Mouse (Mus musculus) forebrain, embryonic 13.5 days (tissue): Measurements from ENCODE around the gene Cdk18. TPM values are rescaled to one million over a fixed set of nuclear protein-coding genes. Genes with fewer than 3 reads are reported as not detected.

Experiments
- ATAC-seq: fragments of 200-750 bp; cut with Nextera tagmentation; 2 replicates; pipeline ENCODE4 v1.8.0; 2017
- H3K27ac ChIP-seq: fragments of 300-500 bp; sonication (generic); 2 replicates; pipeline ENCODE4 v1.5.1; 2015; ENCODE audit warnings: inconsistent platforms, mild to moderate bottlenecking, moderate library complexity
- H3K27me3 ChIP-seq: fragments of 300-500 bp; sonication (generic); 2 replicates; pipeline ENCODE4 v1.6.1; 2015; ENCODE audit warnings: mild to moderate bottlenecking, inconsistent platforms
- H3K36me3 ChIP-seq: fragments of 300-500 bp; sonication (generic); 2 replicates; pipeline ENCODE4 v1.6.1; 2015; ENCODE audit warnings: mild to moderate bottlenecking, inconsistent platforms; ENCODE audit not compliant: poor library complexity, severe bottlenecking
- H3K4me1 ChIP-seq: fragments of 300-500 bp; sonication (generic); 2 replicates; pipeline ENCODE4 v1.6.1; 2015; ENCODE audit warnings: inconsistent platforms
- H3K4me2 ChIP-seq: fragments of 300-500 bp; sonication (generic); 2 replicates; pipeline ENCODE4 v1.6.1; 2015; ENCODE audit warnings: inconsistent platforms, mild to moderate bottlenecking, moderate library complexity
- H3K4me3 ChIP-seq: fragments of 300-500 bp; sonication (generic); 2 replicates; pipeline ENCODE4 v1.5.1; 2015; ENCODE audit warnings: mild to moderate bottlenecking, inconsistent platforms
- H3K9ac ChIP-seq: fragments of 300-500 bp; sonication (generic); 2 replicates; pipeline ENCODE4 v1.6.1; 2015; ENCODE audit warnings: mild to moderate bottlenecking, inconsistent platforms
- H3K9me3 ChIP-seq: fragments of 300-500 bp; sonication (generic); replicated peaks from 2 replicates; pipeline ENCODE4 v1.6.1; 2016; ENCODE audit warnings: inconsistent platforms
- WGBS: fragments of 180-500 bp; shearing (Covaris S2); methylation state at CpG from one replicate; pipeline ENCODE4 v1.1.7; 2015; 5-methylcytosine and 5-hydroxymethylcytosine counted together
- polyA plus RNA-seq: library from polyadenylated mRNA; unstranded; fragments of >200 nt; fragmentation: Nextera tagmentation; extraction: Ambion mirVana; gene quantifications from 2 replicates; pipeline ENCODE4 v1.2.1, GENCODE M21; 2015

The Cdk18 gene
- polyA plus RNA-seq, 1 experiment from 2014 or later = 0.23 TPM

DNA sequence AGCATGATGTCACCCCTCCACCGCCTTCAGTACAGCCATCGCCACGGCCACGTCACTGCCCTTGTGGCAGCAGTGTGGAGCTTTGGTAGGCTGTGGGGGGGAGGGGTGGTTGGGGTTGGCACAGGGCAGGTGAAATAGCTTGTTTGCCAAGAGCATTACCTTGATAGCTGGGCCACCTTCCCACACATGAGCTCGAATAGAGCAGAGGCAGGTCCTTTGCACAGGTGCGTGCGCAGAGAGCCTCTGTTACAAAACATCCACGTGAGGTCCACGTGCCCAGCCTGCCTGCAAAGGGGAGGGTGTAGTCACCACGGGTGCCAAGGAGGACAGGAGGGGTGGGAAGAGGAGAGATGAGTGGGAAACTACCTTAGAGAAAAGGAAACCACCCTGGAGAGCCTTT lies 63.9 kb downstream of the Cdk18 start:
- Histone ChIP-seq H3K27me3 (no peaks in the 10 kb centered on the region), H3K4me2 (no peak overlapping the region), H3K9me3 (no peaks in the 10 kb centered on the region), H3K4me1 (no peaks in the 10 kb centered on the region), H3K9ac (no peak overlapping the region), H3K4me3 (no peak overlapping the region), H3K27ac (no peak overlapping the region), H3K36me3 (no peaks in the 10 kb centered on the region)
- WGBS = 86% methylated on average over 10 of the region's 10 CpGs
- ATAC-seq = no peak

- Histone ChIP-seq H3K9ac (no peak overlapping the region), H3K27me3 (peaks cover 43% of the 10 kb centered on the region), H3K4me2 (no peak overlapping the region), H3K4me1 (peaks cover 12% of the 10 kb centered on the region), H3K4me3 (no peak overlapping the region), H3K9me3 (no peaks in the 10 kb centered on the region), H3K27ac (no peak overlapping the region), H3K36me3 (no peaks in the 10 kb centered on the region)
- no peak for ATAC-seq
- WGBS = 97% methylated on average over 3 of the region's 3 CpGs
Observed at GRCm38 (mm10) chr1:132070659-132071058, 68.8 kb downstream of the Cdk18 start.

DNA sequence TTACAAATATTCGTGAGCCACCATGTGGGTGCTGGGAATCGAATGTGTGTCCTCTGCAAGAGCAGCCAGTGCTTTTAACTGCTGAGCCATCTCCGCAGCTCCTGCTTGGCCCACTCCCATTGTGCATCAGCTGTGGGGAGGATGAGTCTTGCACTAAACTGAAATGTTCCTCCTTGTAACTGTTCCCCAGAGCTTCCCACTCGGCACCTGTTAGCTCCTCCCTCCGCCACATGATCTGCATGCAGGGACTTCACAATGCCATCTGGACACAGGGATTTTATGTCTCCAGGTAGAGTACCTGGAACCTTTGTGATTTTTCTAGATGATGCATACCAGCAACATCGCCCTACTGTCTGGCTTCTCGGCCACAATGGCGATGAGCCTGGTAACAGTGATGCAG lies 70.0 kb downstream of the Cdk18 start:
- WGBS = 84% methylated on average over 8 of the region's 8 CpGs

DNA sequence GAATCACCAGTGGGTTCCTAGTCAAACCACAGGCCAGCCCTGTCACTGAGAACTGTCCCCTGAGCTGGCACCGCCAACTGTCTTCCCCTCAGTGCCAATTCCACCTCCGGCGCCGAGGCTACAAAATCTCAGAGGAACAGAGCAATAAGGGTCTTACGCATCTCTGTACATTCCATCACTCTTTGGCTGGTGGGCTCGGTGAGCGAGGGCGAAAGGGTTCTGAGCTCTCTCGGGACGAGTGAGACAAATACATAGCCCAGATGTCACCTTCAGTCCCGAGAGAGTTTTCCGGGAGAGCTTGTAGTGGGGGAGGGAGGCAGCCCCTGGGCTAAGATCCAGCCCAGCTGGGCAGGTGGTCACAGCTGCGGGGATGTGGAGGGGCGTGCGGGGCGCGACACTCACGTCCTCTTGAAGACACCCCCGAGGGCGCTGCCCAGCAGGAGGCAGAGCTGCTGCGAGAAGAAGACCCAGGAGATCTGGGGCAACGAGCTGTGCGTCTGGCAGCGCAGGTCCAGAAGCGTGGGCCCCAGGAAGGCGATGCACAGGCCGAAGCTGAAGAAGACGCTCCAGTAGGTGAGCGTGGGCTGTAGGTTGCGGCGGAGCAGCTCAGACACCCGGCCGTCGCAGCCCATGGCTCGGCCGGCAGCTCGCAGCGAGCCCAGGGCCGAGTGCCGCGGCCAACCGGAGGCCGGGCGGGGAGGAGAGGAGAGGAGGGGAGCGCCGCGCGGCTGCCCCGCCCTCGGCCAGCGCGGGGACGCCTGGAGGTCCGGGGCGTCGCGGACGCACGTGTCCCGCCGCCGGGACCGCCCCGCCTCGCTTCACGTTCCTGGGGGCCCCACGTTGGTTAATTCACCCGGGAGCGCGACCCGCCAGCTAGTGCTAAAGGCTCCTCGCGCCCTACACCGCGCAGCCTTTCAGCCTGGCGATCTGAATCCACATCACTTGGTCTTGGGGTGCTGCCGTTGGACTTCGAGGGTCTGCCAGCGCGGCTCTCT lies 71.9 kb downstream of the Cdk18 start, which contains the start of gene Mfsd4a:
Gene Mfsd4a, minus strand, starts transcription at position 802 of the 995 bp plus-strand sequence.
- H3K9me3 ChIP-seq = no peaks in the 10 kb centered on the region
- H3K27me3 ChIP-seq = peaks cover 48% of the 10 kb centered on the region
- H3K9ac ChIP-seq = peak within 1 kb of the TSS; percentile 65
- 5% methylated on average over 43 of the region's 80 CpGs for WGBS
- peak within 1 kb of the TSS; percentile 88 for H3K4me2 ChIP-seq
- no peaks in the 10 kb centered on the region for H3K36me3 ChIP-seq
- no peak within 1 kb of the TSS for H3K27ac ChIP-seq
- peaks cover 12% of the 10 kb centered on the region for H3K4me1 ChIP-seq
- peak; percentile 82 for ATAC-seq
- H3K4me3 ChIP-seq = peak within 1 kb of the TSS; percentile 48

More for the DNA sequence above, 70.0 kb downstream of the Cdk18 start:
- no peaks in the 10 kb centered on the region for H3K9me3 ChIP-seq
- no peak overlapping the region for H3K9ac ChIP-seq
- H3K27me3 ChIP-seq = peaks cover 48% of the 10 kb centered on the region
- H3K4me2 ChIP-seq = no peak overlapping the region
- no peak for ATAC-seq
- no peak overlapping the region for H3K4me3 ChIP-seq
- H3K36me3 ChIP-seq = no peaks in the 10 kb centered on the region
- H3K4me1 ChIP-seq = peaks cover 12% of the 10 kb centered on the region
- H3K27ac ChIP-seq = no peak overlapping the region

GRCm38 (mm10) chr1:132065475-132066172 lies 73.9 kb downstream of the Cdk18 start:
- Histone ChIP-seq H3K36me3 (no peaks in the 10 kb centered on the region), H3K9me3 (no peaks in the 10 kb centered on the region), H3K4me2 (no peak overlapping the region), H3K9ac (no peak overlapping the region), H3K4me1 (peaks cover 12% of the 10 kb centered on the region), H3K27me3 (peaks cover 48% of the 10 kb centered on the region), H3K4me3 (no peak overlapping the region), H3K27ac (no peak overlapping the region)
- ATAC-seq = no peak
- WGBS = 79% methylated on average over 8 of the region's 8 CpGs

- H3K9me3 ChIP-seq = no peaks in the 10 kb centered on the region
- H3K9ac ChIP-seq = no peak overlapping the region
- H3K4me3 ChIP-seq = no peak overlapping the region
- peaks cover 12% of the 10 kb centered on the region for H3K4me1 ChIP-seq
- no peak overlapping the region for H3K27ac ChIP-seq
- 0 out of 2 replicates have a peak, but pooled peaks have one; percentile 50 for ATAC-seq
- H3K36me3 ChIP-seq = no peaks in the 10 kb centered on the region
- 33% methylated on average over 1 of the region's 1 CpGs for WGBS
- no peak overlapping the region for H3K4me2 ChIP-seq
- H3K27me3 ChIP-seq = peaks cover 46% of the 10 kb centered on the region
Observed at GRCm38 (mm10) chr1:132065001-132065400, 74.5 kb downstream of the Cdk18 start.

DNA sequence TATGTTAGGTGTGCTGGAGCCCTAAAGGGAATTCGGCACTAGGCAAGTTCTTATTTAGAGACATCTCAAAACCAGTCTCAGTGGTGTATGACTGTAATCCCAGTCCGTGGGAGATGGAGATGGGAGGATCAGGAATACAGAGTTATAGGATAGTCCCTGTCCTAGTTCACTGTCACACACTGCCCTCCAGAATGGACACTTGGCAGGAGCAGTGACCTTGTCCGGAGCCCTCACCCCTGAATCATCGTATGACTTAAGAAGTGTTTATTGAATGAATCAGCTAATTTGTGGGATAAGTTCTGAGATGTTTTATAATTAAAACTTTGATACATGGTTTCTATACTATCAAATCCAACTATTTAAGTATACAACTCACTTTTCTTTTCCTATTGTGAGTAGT lies 76.4 kb downstream of the Cdk18 start:
- H3K27me3 ChIP-seq = peaks cover 30% of the 10 kb centered on the region
- no peak overlapping the region for H3K9ac ChIP-seq
- no peak overlapping the region for H3K27ac ChIP-seq
- WGBS = 89% methylated on average over 4 of the region's 4 CpGs
- H3K4me1 ChIP-seq = peaks cover 12% of the 10 kb centered on the region
- ATAC-seq = no peak
- H3K4me2 ChIP-seq = no peak overlapping the region
- H3K9me3 ChIP-seq = no peaks in the 10 kb centered on the region
- no peaks in the 10 kb centered on the region for H3K36me3 ChIP-seq
- H3K4me3 ChIP-seq = no peak overlapping the region

Other genes starting within 250 kb of the Cdk18 start
- 83.9 and 86.1 TPM in 2 replicates for gene Nucks1, start 229.2 kb downstream of the Cdk18 start, polyA plus RNA-seq
- 2.6 and 2.9 TPM in 2 replicates for gene Slc45a3, start 176.7 kb downstream of the Cdk18 start, polyA plus RNA-seq
- 13.1 and 13.2 TPM in 2 replicates for gene Elk4, start 132.1 kb downstream of the Cdk18 start, polyA plus RNA-seq
- 7.8 and 8.1 TPM in 2 replicates for gene Mfsd4a, start 71.6 kb downstream of the Cdk18 start, polyA plus RNA-seq
- 14.3 and 17.0 TPM in 2 replicates for gene Lemd1, start 51.7 kb upstream of the Cdk18 start, polyA plus RNA-seq
- gene AC124108.1, start 51.8 kb upstream of the Cdk18 start, polyA plus RNA-seq = 3.4 and 3.9 TPM in 2 replicates
- 1.0 and 1.1 TPM in 2 replicates for gene Gm10188, start 90.1 kb upstream of the Cdk18 start, polyA plus RNA-seq
- gene Klhdc8a, start 158.9 kb upstream of the Cdk18 start, polyA plus RNA-seq = 1.2 and 1.6 TPM in 2 replicates
- gene Nuak2, start 176.4 kb upstream of the Cdk18 start, polyA plus RNA-seq = 28.8 and 36.5 TPM in 2 replicates